Mouse (Mus musculus) ES-CJ7 (cell line): ENCODE results near the gene Best3.

Experiments used
- DNase-seq: peaks from one replicate; pipeline ENCODE4 v3.0.0; 2011; ENCODE audit warnings: low read depth, low spot score

Gene Best3

DNA sequence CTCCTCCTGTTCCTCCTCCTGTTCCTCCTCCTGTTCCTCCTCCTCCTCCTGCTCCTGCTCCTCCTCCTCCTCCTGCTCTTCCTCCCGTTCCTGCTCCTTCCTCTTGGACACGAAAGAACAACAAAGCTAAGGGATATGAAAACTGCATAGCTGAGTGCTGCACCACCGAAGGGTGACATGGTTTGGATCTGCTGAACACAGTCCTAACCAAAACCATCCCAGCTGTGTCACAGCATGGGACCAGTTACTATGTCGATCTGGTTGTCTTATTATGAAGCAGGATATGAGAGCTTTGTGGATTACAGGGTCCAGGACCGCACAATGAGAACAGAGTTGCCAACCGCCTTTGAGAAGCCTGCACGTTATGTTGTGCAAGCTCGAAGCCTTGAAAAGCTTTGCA, 40.1 kb downstream of the Best3 start:
- DNase-seq: no peak

DNA sequence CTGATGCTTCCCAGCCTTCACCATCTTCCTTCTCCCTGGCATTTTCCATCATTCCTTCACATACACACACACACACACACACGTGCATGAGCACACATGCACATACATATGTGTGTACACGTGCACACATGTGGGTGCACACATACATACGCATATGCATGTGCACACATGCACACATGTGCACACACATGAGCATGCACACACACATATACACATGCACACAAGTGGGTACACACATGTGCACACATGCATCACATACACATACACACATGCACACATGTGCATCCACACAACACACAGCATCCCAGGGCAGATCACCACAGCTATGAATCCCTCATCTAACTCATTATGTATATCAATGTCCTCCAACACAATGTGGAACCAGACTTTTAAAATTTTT, 45.0 kb downstream of the Best3 start:
- DNase-seq: no peak

- peak; percentile 71 for DNase-seq
Observed at GRCm38 (mm10) chr10:117033785-117034184, 47.7 kb downstream of the Best3 start.

DNA sequence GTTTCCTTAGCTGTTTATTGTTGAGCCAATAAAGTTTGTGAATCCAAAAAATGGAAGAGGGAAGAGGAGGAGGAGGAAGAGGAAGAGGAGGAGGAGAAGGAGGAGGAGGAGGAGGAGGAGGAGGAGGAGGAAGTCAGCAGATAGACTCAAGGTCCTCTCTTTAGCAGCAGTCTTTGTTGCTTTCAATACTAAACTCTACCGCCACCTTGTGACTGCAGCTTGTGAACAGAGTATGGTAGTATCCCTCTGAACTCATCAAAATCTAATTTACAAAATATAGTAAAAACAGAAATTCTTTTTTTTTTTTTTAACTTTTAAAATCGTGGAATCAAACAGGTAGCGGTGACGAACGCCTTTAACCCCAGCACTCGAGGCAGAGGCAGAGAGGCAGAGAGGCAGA, 54.2 kb downstream of the Best3 start:
- peak; percentile 35 for DNase-seq

DNA sequence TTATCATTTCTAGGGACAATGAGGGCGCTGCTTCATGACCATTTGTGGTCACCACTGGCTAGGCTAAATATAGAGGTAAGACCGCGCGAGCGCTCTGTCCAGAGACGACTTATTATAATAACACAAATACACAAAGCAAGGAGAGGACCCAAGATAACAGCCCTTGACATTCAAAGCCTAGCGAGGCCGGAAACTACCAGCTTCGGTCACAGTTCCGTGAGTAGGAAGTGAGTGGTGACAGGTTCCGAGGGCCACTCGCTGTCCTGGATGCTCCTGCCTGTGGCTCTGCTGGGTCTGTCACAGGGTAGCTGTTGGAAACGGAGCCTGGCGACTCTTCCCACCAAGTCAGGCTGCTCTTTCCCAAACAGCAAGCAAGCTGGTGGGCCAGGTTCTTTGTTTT, 56.2 kb downstream of the Best3 start:
- no peak for DNase-seq

- DNase-seq: peak; percentile 78
Observed at GRCm38 (mm10) chr10:117043497-117044166, 57.5 kb downstream of the Best3 start.

GRCm38 (mm10) chr10:117045175-117046056, 59.3 kb downstream of the Best3 start, which contains the start of gene Lrrc10:
Gene Lrrc10, plus strand, starts transcription at chr10:117045341.
- no peak for DNase-seq

DNA sequence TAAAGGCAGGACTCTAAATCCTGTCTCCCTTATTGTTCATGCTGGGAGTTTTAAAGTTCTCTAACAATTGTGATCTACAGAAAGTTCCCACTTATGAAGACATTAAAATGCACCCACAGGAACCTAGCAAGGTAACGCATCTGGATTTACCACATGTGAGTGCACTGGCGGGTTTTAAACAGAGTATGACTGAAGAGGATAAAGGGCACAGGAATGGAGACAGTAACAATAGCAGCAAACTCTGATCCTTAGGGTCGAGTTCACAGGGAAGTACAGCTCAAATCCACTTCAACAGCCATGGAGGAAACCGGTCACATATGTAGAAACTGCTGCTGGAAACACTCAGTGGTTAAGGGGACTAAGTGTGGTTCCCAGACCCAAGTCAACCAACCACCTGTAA, 63.1 kb downstream of the Best3 start:
- DNase-seq: no peak

DNA sequence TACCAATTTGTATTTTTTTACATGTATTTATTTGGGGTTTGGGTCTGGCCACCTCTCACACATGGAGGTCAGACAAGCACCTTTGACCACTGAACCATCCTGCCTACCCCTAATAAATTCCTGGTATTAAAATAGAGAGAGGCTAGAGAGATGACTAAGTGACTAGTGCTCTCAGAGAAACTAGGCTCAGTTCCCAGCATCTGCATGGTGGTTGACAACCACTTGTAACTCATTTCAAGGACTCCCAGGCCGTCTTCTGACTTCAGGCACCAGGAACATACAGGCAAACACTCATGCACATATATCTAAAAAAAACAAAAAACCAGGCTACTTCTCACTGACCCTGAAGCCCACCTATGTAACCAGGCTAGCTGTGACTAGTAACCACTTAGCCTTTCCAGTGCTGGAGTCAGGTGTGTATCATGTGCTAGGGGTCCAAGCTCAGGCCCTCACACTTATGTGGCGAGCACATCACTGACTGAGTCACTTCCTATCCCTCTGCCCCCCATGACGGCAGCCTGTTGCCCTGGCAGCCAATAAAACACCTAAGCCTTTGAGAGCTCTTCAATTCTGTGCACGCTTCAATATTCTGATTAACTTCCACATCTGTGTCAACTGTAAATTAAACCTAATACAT, 64.0 kb downstream of the Best3 start:
- DNase-seq: no peak

DNA sequence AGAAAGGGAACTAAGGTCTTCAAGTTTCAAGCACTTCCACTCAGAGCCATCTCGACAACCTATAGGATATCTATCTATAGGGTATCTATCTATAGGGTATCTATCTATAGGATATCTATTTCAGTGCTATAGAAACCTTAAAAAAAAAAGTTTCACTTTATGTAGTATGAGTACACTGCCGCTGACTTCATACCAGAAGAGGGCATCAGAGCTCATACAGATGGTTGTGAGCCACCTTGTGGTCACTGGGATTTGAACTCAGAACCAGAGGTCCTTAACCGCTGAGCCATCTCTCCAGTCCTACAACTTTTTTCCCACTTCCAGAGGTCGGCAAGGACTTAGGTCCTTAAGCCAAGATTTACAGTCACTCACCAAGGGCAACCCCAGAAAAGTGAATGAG, 69.6 kb downstream of the Best3 start:
- DNase-seq: peak; percentile 22

DNA sequence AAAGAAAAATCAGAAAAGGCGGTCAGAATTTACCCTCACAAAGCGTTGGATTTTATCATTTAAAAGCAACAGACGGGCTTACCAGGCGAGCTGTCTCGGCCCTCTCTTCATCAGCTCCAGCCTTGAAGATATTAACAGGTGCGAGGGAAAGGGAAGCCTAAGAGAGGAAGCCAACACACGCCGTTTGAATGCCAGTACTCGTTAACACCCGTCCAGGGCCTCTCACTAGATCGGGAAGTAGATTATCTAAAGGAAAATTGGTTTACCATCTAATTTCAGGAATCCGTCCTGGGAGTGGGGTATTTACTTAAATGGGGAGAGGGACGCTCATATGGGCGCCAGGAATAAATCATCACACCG, 76.8 kb downstream of the Best3 start:
- no peak for DNase-seq

GRCm38 (mm10) chr10:117063254-117064021, 77.3 kb downstream of the Best3 start, which contains the start of gene Cct2:
Gene Cct2, minus strand, starts transcription at chr10:117063814.
- DNase-seq: peak; percentile 95

- no peak for DNase-seq
Observed at GRCm38 (mm10) chr10:117064076-117064475, 78.0 kb downstream of the Best3 start.

DNA sequence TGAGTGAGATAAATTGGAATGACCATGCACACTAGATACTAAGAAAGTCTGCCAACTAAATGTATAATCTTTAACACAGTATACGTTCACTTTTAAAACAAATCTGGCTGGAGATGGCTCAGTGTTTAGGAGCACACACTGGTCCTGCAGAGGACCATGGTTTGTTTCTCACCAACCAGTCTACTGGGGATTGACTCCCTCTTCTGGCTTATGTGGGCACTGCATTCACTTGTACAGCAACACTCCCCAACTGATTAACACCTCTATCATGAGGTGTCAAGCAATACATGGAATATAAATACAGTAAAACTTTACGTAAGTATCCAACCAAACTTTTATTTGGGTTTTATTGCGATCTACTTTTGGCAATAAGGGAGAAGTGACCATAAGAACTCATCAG, 83.0 kb downstream of the Best3 start:
- peak; percentile 45 for DNase-seq

DNA sequence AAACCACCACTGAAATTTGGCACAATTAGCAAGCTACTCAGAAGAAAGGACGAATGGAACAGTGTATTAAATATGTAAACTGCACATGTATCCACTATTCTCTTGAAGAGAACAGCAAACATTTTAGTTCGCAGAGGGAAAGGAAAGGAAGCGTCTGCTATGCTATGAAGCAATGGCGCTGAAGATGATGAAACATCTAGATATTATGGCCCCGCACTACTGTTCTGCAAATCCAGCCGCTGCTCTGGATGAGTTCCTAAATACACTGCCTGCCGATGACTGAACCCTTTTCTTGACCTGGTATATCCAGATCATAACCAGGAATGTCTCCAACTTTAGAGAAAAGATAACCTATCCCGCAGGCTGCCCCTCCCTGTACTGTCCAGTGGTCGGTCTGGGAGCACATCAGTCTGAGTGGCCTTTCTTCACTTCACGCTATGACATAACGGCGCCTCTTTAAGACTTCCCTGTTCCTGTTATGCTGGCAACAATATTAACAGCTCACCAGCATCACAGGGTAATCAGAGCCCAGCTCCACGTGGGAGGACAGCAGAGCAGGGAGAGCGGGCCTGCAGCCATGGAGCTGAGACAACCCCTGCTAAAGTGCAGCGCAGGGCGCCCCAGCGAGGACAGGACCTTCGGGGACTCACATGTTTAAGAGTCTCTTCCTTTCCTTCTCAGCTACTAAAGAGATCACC, 86.2 kb downstream of the Best3 start:
- DNase-seq: no peak

- no peak for DNase-seq
Observed at GRCm38 (mm10) chr10:117073176-117073575, 87.1 kb downstream of the Best3 start.
